Mouse (Mus musculus) bone marrow macrophage, adult 2 months (primary cell): ENCODE results near the gene Ptrh2. TPM values are rescaled to one million over a fixed set of nuclear protein-coding genes. Genes with fewer than 3 reads are reported as not detected.

Experiments
- H3K27ac ChIP-seq: 2 replicates; pipeline ENCODE4 v1.5.1; 2012; ENCODE audit warnings: low read depth, low read length; ENCODE audit not compliant: insufficient read depth
- H3K4me1 ChIP-seq: 2 replicates; pipeline ENCODE4 v1.6.1; 2012; ENCODE audit warnings: low read length; ENCODE audit not compliant: control insufficient read depth, insufficient read depth
- H3K4me3 ChIP-seq: 2 replicates; pipeline ENCODE4 v1.5.1; 2012; ENCODE audit warnings: mild to moderate bottlenecking, low read length, moderate library complexity; ENCODE audit not compliant: insufficient read depth
- CTCF ChIP-seq: IDR thresholded peaks from 2 replicates; pipeline ENCODE4 v1.5.1; 2012; ENCODE audit warnings: low read depth, mild to moderate bottlenecking, low read length, moderate library complexity
- POLR2A ChIP-seq: IDR thresholded peaks from 2 replicates; pipeline ENCODE4 v1.6.1; 2012; ENCODE audit warnings: mild to moderate bottlenecking, low read depth, low read length, borderline replicate concordance
- polyA plus RNA-seq: library from polyadenylated mRNA; stranded (reverse); fragments of >200 nt; gene quantifications from 2 replicates; pipeline ENCODE4 v1.2.4, GENCODE M21; 2012; ENCODE audit not compliant: missing spikeins, insufficient read depth, insufficient read length

Gene Ptrh2
- polyA plus RNA-seq, 1 experiment, result 7.2 TPM

DNA sequence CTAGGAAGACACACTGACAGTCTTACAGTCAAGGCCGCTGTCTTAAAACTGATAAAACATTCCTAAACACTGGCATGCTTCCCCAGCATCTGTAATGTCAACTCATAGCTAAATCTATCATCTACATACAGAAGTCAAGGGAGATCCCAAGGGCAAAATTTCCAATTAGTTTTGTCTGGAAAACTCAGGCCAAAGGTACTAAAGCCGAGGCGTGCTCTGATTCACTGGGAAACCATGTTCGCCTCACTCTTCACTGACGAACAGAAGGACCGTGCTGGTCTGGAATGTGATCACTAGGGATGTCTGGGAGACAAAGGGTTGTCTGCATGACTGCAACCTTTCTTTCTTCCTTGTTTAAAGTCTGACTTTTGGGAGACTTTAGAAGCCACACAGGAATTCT, 33.1 kb upstream of the Ptrh2 start:
- Histone ChIP-seq H3K27ac (no peak overlapping the region), H3K4me1 (peaks cover 18% of the 10 kb centered on the region), H3K4me3 (no peak overlapping the region)
- TF ChIP-seq POLR2A, result no peak
- no peak for TF ChIP-seq CTCF

DNA sequence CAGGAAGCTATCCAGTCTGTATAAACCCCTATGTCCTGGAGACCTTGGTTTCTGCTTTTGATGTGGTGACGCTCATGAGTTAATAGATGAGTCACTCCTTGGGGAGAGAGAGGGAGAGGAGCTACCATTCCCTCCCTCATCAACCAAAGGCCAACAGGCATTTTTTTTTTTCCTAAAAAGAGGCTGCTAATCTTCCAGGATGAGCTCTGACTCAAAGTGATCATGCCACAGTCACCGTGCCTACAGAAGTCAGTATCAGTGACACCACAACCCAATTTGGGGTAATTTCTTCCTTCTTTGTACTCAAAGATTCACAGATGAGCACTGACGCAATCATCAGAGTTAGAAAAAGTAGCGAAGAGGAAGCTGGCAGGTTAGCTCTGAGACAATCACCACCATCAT, 31.2 kb upstream of the Ptrh2 start:
- Histone ChIP-seq H3K27ac (peak overlapping the region; percentile 77), H3K4me1 (peaks cover 25% of the 10 kb centered on the region), H3K4me3 (0 out of 2 replicates have a peak overlapping the region, but pooled peaks have one; percentile 1)
- TF ChIP-seq CTCF (no peak), POLR2A (no peak)

DNA sequence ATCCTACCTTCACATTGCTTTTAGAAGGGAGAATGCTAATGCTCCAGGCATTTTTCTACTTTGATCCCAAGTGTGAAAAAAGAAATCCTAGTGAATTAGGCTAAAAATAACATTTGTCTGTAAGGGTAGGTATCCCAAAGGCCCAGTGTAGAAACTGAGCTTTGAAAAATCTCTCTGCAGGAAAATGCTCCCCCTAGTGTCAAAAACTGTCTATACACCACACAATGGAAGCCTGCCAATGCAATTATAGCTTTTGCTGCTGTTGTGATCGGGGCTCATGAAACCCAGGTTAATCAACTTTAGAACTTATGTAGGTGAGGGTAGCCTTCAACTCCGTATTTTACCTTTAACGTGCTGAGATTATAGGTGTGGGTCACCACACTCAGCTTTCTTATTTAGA, 30.3 kb upstream of the Ptrh2 start:
- H3K4me1 ChIP-seq, result peaks cover 25% of the 10 kb centered on the region
- no peak for TF ChIP-seq CTCF
- TF ChIP-seq POLR2A, result no peak
- H3K27ac ChIP-seq, result no peak overlapping the region

DNA sequence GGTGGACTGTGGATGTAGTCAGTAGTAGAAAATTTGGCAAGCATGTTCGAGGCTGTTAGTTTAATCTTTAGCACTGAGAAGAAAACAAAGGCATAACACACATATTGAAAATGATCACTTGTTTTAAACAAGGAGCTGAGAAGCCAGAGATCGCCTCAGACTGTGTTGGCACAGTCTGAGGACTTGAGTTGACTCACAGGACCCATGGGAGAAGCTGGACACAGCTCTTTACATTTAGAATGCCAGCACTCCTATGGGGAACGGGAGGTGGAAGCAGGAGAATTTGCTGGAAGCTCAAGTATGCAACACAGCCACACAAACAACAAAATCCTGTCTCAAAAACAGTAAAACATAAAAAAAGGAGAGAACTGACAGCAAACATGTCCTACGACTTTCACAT, 29.7 kb upstream of the Ptrh2 start:
- peaks cover 25% of the 10 kb centered on the region for H3K4me1 ChIP-seq
- TF ChIP-seq POLR2A (no peak), CTCF (no peak)
- H3K27ac ChIP-seq, result no peak overlapping the region
- H3K4me3 ChIP-seq, result no peak overlapping the region

More for the DNA sequence above, 30.3 kb upstream of the Ptrh2 start:
- H3K4me3 ChIP-seq, result no peak overlapping the region

DNA sequence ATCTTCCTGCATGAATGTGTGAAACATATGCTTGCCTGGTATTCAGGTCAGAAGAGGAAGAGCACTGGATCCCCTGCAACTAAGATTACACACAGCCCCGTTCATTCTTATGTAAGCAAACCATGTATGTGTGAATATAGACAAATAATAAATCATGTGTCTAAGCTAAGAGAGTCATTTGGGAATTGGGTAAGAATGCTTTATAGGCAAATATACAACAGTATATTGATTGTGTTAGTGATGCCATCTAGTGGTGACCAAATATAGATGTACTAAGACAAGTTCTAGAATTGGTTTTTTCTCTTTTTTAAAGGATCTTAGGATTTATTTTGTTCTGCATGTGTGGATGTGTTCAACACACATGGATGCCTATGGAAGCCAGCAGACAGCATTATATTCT, 28.1 kb upstream of the Ptrh2 start:
- no peak overlapping the region for H3K27ac ChIP-seq
- H3K4me3 ChIP-seq, result no peak overlapping the region
- TF ChIP-seq CTCF (no peak), POLR2A (no peak)
- H3K4me1 ChIP-seq, result peaks cover 25% of the 10 kb centered on the region

DNA sequence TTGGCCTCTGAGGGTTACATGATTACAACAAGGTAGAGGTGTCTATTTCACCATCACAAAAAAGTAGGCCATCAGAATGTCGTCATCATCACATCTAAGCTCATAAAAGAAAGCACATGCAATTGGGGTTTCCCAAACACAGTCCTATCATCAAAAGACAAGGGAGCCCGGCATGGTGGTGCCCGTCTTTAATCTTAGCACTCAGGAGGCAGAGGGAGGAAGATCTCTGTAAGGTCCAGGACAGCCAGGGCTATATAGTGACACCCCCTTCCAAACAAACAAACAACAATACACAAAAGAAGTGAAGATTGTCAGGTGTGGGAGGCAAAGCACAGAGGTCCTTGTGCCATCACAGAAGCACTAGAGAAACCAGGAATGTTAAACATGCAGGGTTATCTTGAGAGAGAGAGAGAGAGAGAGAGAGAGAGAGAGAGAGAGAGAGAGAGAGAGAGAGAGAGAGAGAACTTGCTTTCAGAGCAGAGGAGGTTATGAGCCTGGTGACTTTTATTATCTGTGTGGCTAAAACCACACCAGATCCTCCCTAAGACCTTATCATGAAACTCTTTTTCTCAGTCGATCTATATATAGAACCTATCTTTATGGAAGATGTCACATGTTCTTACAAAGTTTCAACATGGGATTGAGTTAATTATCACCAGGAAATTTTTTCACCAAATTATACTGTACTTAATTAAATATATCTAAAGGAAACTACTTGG, 26.8 kb upstream of the Ptrh2 start:
- H3K27ac ChIP-seq, result no peak overlapping the region
- H3K4me1 ChIP-seq, result peaks cover 22% of the 10 kb centered on the region
- no peak for TF ChIP-seq CTCF
- no peak for TF ChIP-seq POLR2A
- H3K4me3 ChIP-seq, result no peak overlapping the region

DNA sequence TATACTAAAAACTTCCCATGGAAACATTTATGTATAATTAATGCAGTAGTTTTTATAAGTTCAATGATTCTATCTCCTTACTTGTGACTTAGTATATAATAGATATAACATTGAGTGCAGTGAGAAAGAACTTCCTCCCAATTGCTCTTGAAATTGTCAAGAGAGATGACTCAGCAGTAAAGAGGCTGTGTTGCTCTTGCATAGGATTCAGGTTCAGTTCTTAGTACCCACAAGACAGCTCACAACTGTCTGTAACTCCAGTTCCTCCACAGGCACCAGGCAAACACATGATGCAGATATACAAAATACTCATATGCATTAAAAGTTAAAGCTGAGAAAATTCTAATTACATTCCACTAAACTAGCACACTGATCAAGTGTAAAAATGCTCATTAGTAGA, 25.9 kb upstream of the Ptrh2 start:
- no peak overlapping the region for H3K27ac ChIP-seq
- H3K4me3 ChIP-seq, result no peak overlapping the region
- H3K4me1 ChIP-seq, result peaks cover 19% of the 10 kb centered on the region
- TF ChIP-seq CTCF (no peak), POLR2A (no peak)

DNA sequence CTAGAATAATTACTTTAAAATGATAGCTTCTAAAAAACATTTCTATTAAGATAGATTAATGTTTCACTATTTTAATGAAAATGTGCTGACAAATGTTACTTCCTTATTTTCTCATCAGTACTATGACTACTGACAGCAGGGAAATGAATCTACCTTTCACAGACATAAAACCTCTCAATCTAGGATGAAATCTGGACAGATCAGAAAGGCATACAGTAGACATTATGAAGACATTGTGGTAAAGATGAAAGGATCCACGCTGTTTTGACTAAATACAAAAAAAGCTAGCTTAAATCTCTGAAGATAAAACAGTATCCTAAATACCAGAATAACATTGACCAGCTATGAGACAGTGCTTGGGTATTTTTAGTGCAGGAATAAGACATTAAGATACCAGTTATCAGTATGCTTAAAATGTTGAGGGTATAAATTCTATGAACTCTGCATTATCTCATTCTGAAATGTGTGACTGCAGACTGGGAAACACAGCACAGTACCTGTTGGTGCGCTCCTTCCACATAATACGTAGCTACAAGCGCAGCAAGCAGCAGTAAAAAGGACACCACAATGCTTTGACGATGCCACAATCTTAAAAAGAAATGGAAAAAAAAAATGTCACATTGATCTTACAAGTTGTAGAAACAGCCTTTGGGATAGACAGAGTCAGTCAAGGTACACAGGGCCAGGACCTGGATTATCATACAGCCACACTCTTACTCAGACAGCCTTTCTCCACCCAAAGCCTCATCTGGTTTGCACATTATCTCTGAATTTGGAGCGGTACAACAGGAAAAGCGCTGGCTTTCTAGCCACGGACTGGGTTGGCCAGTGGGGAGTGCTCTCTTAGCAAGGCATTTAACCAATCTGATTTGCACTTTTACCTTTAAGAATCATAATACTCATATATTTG, 20.5 kb upstream of the Ptrh2 start:
- Histone ChIP-seq H3K4me1 (peaks cover 8% of the 10 kb centered on the region), H3K27ac (no peak overlapping the region), H3K4me3 (no peak overlapping the region)
- no peak for TF ChIP-seq POLR2A
- no peak for TF ChIP-seq CTCF

DNA sequence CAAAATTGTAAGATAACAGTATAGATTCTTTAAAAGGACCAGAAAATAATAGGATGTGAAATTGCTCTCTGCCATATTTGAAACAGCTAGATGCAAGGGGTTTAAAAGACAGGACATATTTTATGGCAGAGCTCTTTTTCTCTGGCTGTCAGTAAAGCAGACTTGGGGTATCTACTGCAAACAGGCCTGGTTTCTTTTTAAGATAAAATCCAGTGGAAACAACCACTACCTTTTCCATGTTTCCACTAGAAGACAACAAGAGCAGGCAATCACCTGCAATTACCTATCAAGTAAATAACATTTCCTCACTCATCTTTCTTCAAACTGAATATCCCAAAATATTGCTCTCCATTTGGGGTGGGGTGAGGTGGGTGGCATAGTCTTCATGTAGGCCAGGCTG, 19.8 kb upstream of the Ptrh2 start:
- peaks cover 9% of the 10 kb centered on the region for H3K4me1 ChIP-seq
- H3K27ac ChIP-seq, result no peak overlapping the region
- TF ChIP-seq CTCF (no peak), POLR2A (no peak)
- no peak overlapping the region for H3K4me3 ChIP-seq

DNA sequence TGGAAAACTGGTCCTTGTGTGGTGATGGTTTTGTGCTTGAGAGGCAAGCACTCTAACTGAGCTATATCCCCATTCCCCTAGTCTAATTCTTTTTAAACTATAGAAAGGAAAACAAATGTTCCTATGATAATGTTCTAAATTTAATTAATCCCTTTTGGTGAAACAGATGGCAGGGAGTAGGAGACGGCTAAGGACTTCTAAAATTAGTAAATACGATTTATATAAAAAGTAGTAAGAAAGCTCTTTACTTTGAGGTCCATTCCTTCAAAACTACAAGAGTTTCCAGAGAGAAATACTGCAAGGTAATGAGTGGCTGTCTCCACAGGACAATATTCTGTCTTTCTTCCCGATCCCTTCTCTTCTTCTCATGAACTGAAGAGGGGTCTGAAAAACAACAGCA, 19.4 kb upstream of the Ptrh2 start:
- TF ChIP-seq POLR2A, result no peak
- no peak for TF ChIP-seq CTCF
- H3K4me1 ChIP-seq, result peaks cover 14% of the 10 kb centered on the region
- H3K4me3 ChIP-seq, result no peak overlapping the region
- H3K27ac ChIP-seq, result no peak overlapping the region
